Mouse (Mus musculus): ENCODE measurements around the gene Zswim8.
"Not testable (repeated sequence)": the region's sequence is repeated elsewhere in the genome, so short reads cannot be mapped to it uniquely, and the experiment has no call there.

The Zswim8 gene

DNA sequence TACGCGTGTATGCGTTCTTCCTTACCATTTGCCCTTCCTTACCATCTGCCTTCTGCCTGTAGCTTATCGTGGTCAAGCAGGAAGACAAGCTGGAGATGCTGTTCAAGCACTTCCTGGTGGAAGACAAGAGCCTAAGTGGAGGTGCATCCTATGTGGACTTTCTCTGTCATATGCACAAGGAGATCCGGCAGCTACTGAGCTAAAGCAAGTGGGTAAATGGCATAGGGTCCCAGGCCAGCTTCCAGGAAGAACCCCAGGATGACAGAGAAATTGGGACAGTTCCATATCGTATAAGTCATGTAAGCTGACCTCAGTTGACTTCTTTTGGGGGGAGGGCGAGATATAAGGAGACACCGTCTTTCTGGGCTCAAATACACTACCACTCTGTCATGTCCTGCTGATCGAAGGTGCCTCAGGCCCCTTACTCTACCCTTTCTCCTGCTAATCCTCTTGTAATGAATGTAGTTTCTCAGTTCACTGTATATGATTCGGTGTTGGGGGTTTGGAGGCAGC lies 13.7 kb upstream of the Zswim8 start:
- DNase-seq (ENCODE audit: inconsistent ontology term) = no peak

GRCm38 (mm10) chr14:20694185-20694883 lies 13.0 kb upstream of the Zswim8 start:
- peak; percentile 32 for DNase-seq (ENCODE audit: inconsistent ontology term)

GRCm38 (mm10) chr14:20694884-20695760 lies 12.2 kb upstream of the Zswim8 start, which contains the start of gene Fut11:
Gene Fut11 (plus strand): TSS chr14:20694968.
- DNase-seq (ENCODE audit: inconsistent ontology term) = peak; percentile 90

GRCm38 (mm10) chr14:20695761-20696520 lies 11.4 kb upstream of the Zswim8 start:
- DNase-seq (ENCODE audit: inconsistent ontology term) = peak; percentile 14

DNA sequence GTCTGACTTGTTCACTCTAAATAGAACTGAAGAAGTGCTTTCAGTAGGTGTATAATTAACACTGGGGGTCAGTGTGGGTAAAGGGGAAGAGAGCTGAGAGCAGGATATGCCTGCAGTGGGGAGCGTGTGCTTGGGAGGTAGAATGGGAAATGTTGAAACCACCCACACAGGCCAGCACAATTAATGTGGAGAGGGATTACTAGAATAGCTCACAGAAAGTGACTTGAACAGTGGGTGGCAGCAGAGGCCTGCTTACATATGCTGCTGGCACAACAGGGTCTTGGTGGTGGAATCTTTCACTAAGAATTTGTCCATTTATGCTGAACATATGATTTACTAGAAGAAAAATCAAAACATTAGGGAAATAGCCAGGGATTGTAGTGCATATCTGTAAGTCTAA lies 10.4 kb upstream of the Zswim8 start:
- DNase-seq (ENCODE audit: inconsistent ontology term) = peak; percentile 56

GRCm38 (mm10) chr14:20698515-20698914 lies 8.8 kb upstream of the Zswim8 start:
- DNase-seq (ENCODE audit: inconsistent ontology term) = no peak

- no peak for DNase-seq (ENCODE audit: inconsistent ontology term)
These were observed 7.0 kb upstream of the Zswim8 start for GRCm38 (mm10) chr14:20700362-20700761.

- DNase-seq (ENCODE audit: inconsistent ontology term) = no peak
These were observed 5.8 kb upstream of the Zswim8 start for GRCm38 (mm10) chr14:20701554-20701953.

- DNase-seq (ENCODE audit: inconsistent ontology term) = peak; percentile 29
These were observed 5.1 kb upstream of the Zswim8 start for GRCm38 (mm10) chr14:20702096-20702740.

DNA sequence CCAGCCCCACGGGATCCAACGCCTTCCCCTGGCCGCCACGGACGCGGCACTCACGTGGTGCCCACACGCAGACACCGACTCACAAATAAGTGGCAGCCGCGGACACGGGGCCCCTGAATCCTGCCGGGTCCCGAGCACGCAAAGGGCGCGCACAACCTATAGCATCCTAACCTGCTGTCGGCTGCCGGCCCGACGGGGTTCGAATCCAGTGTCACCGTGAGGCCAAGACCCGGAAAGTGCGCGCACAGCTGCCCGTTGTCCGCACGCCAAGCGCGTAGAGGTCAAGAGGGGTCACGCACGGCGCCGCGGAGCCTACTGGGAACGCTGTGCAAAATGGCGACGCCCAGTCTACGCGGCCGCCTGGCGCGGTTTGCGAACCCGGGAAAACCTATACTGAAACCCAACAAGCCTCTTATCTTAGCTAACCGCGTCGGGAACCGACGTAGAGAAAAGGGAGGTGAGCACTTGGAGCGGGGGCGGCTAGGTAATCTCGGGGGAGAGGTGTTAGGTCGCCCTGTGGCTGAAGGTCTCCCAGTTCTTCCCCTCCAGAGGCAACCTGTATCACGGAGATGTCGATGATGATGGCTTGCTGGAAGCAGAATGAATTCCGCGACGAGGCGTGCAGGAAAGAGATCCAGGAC lies 4.5 kb upstream of the Zswim8 start, which contains the start of gene Chchd1:
Chchd1 (plus strand) TSS at position 266 of the 641 bp plus-strand sequence.
- peak; percentile 87 for DNase-seq (ENCODE audit: inconsistent ontology term)

DNA sequence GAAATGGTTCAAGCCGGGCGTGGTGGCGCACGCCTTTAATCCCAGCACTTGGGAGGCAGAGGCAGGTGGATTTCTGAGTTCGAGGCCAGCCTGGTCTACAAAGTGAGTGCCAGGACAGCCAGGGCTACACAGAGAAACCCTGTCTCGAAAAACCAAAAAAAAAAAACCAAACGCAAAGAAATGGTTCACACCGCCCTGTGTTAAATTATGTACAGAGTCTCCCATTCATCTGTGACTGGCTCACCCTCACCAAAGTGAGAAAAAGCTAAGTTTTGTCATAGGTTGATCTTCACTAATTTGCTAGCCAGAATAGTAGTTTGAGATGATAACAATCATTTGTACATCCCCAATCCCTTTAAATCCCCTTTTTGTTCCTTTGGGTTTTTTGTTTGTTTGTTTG lies 3.9 kb upstream of the Zswim8 start:
- not testable (repeated sequence) for DNase-seq (ENCODE audit: inconsistent ontology term)

- DNase-seq (ENCODE audit: inconsistent ontology term) = peak; percentile 57
These were observed 887 bp downstream of the Zswim8 start for GRCm38 (mm10) chr14:20708239-20708638.

DNA sequence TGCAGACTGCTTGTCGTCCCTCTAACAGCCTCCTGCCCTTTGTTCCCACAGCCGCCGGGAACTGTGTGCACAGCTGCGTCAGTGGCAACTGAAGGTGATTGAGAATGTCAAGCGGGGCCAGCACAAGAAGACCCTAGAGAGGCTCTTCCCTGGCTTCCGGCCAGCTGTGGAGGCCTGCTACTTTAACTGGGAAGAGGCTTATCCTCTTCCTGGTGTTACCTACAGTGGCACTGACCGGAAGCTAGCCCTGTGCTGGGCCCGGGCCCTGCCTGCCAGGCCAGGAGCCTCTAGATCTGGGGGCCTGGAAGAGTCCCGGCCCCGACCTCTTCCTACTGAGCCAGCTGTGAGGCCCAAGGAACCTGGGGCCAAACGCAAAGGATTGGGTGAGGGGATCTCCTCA lies 6.5 kb downstream of the Zswim8 start:
- DNase-seq (ENCODE audit: inconsistent ontology term) = no peak

- no peak for DNase-seq (ENCODE audit: inconsistent ontology term)
These were observed 11.1 kb downstream of the Zswim8 start for GRCm38 (mm10) chr14:20718443-20718842.

GRCm38 (mm10) chr14:20719767-20720166 lies 12.4 kb downstream of the Zswim8 start:
- no peak for DNase-seq (ENCODE audit: inconsistent ontology term)

DNA sequence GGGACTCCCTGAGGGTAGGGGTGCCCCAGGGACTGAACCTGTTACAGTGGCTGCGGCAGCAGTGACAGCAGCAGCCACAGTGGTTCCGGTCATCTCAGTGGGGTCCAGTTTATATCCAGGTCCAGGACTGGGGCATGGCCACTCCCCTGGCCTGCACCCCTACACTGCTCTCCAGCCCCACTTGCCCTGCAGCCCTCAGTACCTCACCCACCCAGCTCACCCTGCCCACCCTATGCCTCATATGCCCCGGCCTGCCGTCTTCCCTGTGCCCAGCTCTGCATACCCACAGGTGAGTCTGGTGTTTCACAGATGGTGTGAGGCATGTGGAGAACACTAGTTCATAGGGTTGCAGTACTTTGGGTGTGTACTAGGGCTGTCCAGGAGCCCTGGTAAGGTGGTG lies 14.0 kb downstream of the Zswim8 start:
- DNase-seq (ENCODE audit: inconsistent ontology term) = no peak

DNA sequence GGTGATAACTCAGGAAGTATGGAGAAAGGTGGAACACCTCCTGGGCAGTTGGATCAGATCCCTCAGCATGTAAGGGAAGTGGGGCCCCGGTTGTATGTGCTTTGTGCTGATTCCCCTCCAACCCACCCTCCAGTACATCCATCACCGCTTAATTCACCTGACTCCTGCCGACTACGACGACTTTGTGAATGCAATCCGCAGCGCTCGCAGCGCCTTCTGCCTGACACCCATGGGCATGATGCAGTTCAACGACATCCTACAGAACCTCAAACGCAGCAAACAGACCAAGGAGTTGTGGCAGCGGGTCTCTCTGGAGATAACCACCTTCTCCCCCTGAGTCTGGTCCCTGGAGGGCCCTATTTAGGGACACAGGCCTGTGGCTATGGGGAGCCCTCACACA lies 15.7 kb downstream of the Zswim8 start:
- DNase-seq (ENCODE audit: inconsistent ontology term) = no peak

- DNase-seq (ENCODE audit: inconsistent ontology term) = peak; percentile 35
These were observed 16.7 kb downstream of the Zswim8 start for GRCm38 (mm10) chr14:20724043-20724442.

DNA sequence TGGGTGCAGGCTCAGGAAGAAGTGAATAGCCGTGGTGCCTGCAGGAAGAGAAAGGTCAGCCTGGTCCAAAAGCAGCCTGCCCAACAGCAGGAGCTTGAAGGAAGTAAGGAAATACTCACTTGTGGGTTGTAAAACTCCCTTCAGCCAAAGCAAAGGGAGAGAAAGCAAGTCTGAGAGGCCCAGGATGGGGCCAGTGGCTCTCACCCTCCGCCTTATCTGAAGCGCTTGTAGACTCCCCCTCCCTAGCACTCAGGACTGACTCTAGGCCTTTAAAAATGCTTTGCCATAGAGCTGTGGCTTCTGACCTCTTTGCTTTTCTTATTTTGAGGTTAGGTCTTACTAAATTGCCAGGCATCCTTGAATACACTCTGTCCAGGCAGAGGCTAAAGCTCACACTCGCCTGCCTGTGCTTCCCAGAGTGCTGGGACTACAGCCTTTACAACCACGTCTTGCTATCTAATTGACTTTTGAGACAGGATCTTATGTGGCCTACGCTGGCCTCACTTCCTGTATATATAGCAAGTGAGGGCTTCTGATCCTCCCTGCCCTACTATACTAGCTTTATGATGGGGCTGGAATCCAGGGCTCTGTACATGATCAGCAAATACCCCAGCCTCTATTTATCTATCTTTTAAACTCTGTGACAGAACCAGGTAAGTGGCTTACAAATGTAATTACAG lies 18.4 kb downstream of the Zswim8 start:
- no peak for DNase-seq (ENCODE audit: inconsistent ontology term)

DNA sequence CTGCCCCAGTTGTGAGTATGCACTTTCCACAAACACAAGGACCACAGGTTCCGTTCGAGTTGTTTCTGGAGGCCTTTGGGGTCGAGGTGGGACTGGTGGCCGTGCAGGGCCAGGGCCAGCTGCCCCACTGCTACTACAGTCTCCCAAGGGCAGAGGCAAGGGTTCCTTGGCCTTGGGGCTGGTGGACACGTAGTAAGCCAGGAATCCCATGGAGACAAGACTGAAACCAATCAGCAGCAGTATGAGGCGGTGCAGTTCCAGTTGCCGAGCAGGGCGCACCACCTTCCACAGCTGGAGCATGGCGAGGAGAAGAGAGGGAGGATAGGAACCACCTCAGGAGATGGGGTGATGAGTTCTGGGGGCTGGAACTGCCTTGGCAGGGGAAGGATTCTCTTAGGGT lies 22.5 kb downstream of the Zswim8 start:
- DNase-seq (ENCODE audit: inconsistent ontology term) = no peak
